Mouse (Mus musculus): Measurements from ENCODE around the gene Tmem223. TPM values are rescaled to one million over a fixed set of nuclear protein-coding genes. Genes with fewer than 3 reads are reported as not detected.

Gene Tmem223
- total RNA-seq, 2 experiments from 2014 or later = 69.1 to 74.4 TPM

DNA sequence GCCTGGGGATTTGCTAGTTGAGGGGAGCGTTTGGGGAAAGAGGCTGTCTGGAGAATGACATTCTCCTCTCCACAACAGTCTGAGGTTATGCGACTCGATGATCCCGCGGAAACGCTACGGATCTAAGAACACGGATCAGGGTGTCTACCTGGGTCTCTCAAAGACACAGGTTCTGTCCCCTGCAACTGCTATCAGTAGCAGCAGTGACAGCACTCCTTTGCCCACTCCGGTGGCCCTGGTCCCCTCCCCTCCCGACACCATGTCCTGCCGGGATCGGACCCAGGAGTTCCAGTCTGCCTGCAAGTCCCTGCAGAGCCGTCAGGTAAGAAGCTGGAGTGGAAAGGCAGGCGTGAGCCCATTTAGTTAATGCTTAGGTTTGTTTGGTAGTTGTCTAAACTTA, 28.6 kb upstream of the Tmem223 start:
- DNase-seq (ENCODE audit: low spot score in 2 of 2) = no peak

DNA sequence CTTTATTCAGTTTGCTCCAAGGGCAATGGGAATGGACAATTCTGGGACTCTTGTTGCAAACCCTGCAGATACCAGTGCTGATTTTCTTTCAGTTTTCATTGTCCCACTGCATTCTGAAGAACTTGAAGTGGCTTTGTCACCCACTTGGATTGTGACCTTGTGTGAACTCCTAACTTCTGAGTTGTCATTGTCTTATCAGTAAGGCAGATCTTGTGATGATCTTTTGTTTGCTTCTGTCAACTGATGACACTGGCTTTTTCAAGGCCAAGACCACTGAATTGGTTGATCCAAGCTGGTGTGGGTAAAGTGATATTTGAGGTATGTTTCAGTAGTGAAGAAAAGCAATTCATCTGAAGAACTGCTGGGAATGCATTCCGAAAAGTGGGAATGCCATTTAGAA, 25.4 kb upstream of the Tmem223 start:
- no peak for DNase-seq (ENCODE audit: low spot score in 2 of 2)

DNA sequence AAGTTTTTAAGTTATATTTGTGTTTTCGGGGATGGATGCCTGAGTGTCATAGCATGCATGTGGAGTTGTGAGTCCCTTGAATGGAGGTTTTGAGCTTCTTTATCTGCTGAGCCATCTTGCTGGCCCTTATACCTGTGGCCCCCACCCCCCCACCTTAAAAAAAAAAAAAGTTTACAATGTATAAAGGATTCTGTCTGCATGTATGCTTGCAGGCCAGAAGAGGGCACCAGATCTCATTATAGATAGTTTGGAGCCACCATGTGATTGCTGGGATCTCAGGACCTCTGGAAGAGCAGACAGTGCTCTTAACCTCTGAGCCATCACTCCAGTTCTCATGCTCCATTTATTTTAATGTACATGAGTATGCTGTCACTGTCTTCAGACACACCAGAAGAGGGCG, 23.4 kb upstream of the Tmem223 start:
- no peak for DNase-seq (ENCODE audit: low spot score in 2 of 2)

DNA sequence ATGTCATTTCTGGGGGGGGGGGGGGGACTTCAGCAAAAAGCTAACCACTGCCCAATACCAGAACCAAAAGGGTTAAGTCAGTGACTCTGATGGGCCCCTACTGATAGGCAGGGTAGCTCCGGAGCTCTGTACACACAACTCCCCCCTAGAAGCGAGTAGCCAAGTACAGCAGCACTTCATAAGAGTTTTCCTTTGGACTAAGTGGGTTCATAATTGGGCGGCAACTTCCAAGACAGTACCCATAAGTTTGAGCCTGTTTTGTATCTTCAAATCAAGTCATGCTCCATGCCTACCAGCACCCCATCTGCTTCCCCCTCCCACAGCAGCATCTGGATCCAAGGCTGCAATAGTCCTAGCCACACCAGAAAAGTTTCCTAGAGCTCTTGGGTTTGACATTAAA, 15.1 kb upstream of the Tmem223 start:
- DNase-seq (ENCODE audit: low spot score in 2 of 2) = no peak

DNA sequence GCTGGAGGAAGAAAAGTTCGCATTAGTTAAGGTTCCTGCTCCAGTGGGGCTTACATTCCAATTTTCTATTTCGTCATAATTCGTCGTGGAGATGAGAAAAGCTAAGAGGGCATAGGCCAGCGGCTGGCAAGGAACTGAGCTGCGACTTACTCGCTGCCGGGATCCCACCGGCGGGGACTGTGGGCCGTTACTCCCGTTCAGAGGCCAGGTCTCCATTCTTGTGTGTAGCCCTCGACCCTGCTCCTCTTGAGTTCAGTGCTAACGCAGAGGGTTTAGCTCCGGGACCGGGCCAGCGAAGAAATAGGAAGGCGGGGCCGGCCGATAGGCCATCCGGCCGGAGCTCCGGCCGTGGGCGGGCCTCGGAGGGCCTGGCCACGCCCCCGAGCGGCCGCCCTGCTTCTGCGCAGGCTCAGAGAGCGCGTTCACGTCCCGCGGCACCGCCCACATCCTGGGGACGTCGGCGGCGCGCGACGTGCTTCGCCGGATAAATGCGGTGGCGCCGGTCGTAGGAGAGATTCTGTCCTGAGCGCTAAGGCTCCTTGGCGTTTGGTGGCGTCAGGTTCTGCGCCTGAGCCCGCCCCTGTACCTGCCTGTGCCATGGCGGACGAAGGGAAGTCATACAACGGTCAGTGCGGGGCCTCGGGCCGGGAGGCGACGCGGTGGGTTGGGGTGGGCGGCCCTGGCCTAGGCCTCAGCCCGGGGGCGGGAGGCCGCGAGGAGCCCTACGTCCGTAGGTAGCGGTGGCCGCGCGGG, 14.0 kb upstream of the Tmem223 start, which contains the start of gene Nxf1:
Nxf1 (plus strand) TSS at position 439 of the 753 bp plus-strand sequence.
- peak; percentile 87 to 94 for DNase-seq (ENCODE audit: low spot score in 2 of 2)

- DNase-seq (ENCODE audit: low spot score in 2 of 2) = no peak
These were observed 13.3 kb upstream of the Tmem223 start for GRCm38 (mm10) chr19:8757471-8757998.

DNA sequence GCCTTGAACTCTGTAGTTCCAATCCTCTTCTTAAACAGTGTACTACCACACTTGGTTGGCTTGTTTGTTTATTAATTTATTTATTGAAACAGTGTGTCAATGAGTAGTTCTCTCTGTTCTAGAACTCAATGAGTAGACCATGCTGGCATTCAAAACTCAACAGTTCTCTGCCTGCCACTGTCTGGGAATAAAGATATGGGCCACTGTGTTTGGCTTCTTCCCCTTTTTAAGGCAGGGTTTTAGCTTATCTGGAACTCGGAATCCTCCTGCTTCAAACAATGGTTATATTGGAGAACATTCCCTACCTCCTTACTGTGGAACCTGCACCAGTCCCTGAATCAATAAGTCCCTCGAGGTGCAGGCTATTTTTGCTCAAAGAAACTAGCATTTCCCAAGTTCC, 11.9 kb upstream of the Tmem223 start:
- no peak for DNase-seq (ENCODE audit: low spot score in 2 of 2)

GRCm38 (mm10) chr19:8760757-8761156, 10.0 kb upstream of the Tmem223 start:
- no peak for DNase-seq (ENCODE audit: low spot score in 2 of 2)

DNA sequence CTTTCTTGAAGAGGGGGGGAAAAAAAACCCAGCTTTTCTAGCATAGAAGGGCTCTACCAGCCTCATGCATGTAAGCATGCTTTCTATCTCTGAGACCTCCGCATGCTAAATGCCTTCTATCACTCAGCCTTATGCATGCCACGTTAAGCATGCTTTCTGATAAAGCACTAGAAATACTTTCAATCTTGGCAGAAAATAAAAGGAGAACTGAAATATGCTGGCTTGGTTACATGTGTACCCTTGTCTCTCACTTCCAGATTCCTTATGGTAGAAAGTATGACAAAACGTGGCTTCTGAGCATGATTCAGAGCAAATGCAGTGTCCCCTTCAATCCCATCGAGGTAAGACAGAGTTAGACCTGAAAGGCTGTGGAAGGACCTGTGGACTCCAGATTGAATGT, 7.5 kb upstream of the Tmem223 start:
- no peak for DNase-seq (ENCODE audit: low spot score in 2 of 2)

- DNase-seq (ENCODE audit: low spot score in 2 of 2) = no peak
These were observed 5.2 kb upstream of the Tmem223 start for GRCm38 (mm10) chr19:8765562-8765961.

DNA sequence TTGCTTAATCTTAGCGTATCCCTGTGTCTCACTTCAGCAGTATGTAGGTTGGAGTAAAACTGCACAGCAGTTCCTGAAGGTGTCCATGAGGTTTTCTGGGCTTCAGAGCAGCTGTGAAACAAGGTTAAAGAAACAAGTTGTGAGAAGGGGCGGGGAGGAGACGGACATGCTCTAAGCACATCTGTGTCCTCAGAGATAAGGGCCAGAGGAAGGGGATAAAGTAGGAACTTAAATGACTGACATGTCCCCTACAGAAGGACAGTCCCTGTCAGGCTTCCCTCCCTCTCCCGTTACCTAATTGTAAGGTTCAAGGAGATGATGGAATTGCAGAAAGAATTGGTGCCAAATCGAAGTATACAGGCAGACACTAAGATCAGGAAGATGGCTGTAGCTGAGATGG, 2.2 kb downstream of the Tmem223 start:
- DNase-seq (ENCODE audit: low spot score in 2 of 2) = no peak

DNA sequence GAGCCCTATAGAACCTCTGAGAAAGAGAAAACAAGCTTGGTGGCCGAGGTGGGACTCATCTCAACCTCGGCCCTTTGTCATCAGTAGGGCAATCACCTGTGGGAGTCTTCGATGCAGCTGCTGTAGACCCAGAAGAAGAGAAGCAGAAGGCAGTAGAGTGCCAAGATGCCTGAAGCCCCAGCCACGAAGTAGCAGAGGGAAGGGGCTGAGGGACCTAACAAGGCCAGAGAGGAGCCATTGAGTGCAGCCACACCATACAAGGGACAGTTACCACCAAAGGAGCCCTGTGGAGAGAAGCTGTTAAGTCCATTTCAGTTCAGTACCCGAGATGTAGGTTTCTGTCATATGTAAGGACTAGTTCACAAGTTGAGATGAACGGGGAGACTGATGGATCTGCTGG, 2.6 kb downstream of the Tmem223 start:
- no peak for DNase-seq (ENCODE audit: low spot score in 2 of 2)

DNA sequence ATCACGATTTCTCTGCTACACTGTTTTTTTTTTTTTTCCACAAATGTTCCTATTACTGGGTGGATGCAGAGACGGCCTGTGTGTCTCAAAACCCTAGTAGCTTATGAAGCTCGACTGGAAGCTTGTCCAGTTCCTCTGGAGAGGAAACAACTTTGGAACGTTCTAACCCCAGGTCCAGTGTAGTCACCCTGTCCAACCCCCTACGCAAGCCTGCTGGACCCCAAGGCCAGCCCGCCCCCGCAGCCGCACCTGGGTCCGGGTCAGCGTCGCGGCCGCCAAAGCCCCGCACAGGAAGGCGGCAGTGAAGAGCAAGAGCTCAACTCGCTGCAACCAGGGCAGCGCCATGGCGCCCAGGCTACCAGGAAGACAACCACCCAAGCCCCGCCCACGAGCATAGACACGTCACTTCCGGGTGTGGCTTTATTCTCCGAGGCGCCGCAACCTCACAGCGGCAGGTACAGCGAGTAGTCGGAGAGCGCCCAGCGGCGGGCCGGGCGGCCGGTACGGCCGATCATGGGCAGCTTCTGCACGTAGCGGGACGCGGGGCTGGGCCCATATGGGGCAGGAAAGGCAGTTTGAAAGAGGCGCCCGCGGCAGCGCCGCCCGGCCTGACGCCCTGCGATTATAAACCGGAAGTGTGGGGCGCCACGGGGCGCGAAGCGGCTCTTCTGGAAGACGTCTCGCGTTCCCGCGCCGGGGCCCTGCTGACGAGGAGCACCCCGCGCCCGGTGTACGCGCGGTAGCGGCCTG, 3.5 kb downstream of the Tmem223 start, which contains the start of gene Tmem179b:
Tmem179b (minus strand) TSS at position 382 of the 750 bp plus-strand sequence.
- DNase-seq (ENCODE audit: low spot score in 2 of 2) = peak; percentile 94 to 98

DNA sequence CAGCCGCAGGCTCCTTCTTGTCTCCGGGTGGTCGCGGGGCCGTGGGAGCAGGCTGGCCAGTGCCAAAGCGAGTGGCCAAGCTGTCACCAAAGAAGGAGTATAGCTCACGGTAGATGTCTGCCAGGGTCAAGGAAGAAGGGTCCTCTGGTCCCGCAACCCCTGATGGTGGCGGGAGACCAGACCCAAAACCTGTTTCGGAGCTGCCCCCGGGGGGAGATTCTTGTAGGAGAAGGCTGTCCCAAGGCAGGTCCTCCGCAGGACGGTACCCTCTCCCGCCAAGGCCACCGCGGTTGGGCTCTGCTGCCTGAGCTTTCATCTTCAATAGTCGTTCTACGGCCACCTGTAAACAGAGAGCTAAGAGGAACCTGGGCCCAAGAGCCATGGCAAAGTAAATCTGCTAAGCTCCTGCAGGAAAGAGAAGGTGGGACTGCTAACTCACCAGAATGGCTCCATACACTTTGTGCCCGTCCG, 4.2 kb downstream of the Tmem223 start:
- DNase-seq (ENCODE audit: low spot score in 2 of 2) = no peak

DNA sequence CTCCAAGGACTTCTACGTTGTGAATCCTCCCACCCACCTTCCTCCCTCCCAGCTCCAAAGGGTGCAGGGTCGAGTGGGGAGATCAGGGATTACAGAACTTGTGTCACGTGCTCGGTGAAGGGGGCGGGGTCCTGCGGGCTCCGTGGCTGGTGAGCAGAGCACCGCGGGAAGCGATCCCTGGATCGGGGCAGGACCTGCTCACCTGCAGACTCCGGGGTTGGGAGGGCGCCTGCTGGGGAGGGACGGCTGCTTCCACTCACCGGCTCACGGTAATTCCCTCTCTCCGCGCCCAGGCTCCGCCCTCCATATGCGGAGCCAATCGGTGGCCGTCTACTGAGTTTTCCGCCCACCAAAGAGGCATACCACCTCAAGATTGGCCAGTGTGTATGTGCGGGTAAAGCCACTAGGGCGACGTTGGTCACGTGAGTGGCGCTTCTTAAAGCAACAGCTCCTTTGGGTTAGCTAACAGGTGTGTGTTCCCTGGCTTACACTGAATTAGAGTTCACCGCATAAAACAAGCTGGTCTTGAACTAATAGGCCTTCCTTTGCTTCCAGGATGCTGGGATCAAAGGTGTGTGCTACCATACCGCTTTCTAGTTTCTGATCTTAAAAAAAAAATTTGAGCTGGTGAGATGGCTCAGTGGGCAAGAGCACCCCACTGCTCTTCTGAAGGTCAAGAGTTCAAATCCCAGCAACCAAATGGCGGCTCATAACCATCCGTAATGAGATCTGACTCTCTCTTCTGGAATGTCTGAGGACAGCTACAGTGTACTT, 15.4 kb downstream of the Tmem223 start, which contains the start of gene Taf6l:
Taf6l (minus strand) TSS at position 410 of the 774 bp plus-strand sequence.
- peak; percentile 90 to 97 for DNase-seq (ENCODE audit: low spot score in 2 of 2)

- no peak for DNase-seq (ENCODE audit: low spot score in 2 of 2)
These were observed 17.7 kb downstream of the Tmem223 start for GRCm38 (mm10) chr19:8788521-8788920.

- DNase-seq (ENCODE audit: low spot score in 2 of 2) = no peak
These were observed 18.4 kb downstream of the Tmem223 start for GRCm38 (mm10) chr19:8789171-8789570.

- DNase-seq (ENCODE audit: low spot score in 2 of 2) = no peak
These were observed 19.4 kb downstream of the Tmem223 start for GRCm38 (mm10) chr19:8790171-8790570.

GRCm38 (mm10) chr19:8798264-8798946, 27.6 kb downstream of the Tmem223 start, which contains the start of gene Polr2g:
Gene Polr2g (minus strand): TSS chr19:8798577.
- peak; percentile 84 to 94 for DNase-seq (ENCODE audit: low spot score in 2 of 2)

GRCm38 (mm10) chr19:8798947-8799315, 28.1 kb downstream of the Tmem223 start:
- DNase-seq (ENCODE audit: low spot score in 2 of 2) = no peak
